Mouse (Mus musculus) urinary bladder, adult 2 months (tissue): ENCODE data around the gene Ott. TPM values are rescaled to one million over a fixed set of nuclear protein-coding genes. Genes with fewer than 3 reads are reported as not detected.
"Not testable (repeated sequence)": the region's sequence is repeated elsewhere in the genome, so short reads cannot be mapped to it uniquely, and the experiment has no call there.

Source experiments
- DNase-seq: peaks from one replicate; pipeline ENCODE4 v3.0.0; 2022; ENCODE audit warnings: low spot score
- polyA plus RNA-seq: library from polyadenylated mRNA; depleted of rRNA; stranded (reverse); fragments of >200 nt; gene quantifications from 2 replicates; pipeline ENCODE4 v1.2.3, GENCODE M21; 2012; rRNA removed

Ott gene
- polyA plus RNA-seq = not detected in 2 replicates

- not testable (repeated sequence) for DNase-seq
These were observed at the start of gene Ott for GRCm38 (mm10) chrX:149073982-149074381. Ott (plus strand) TSS chrX:149074282.

Other genes with a start within 250 kb of the Ott start
- gene Luzp4, start 216.6 kb upstream of the Ott start, polyA plus RNA-seq = not detected in 2 replicates
- not detected in 2 replicates for gene Gm15093, start 198.1 kb downstream of the Ott start, polyA plus RNA-seq